Mouse (Mus musculus) R1 (cell line): ENCODE measurements around the gene Inmt.

Source experiments
- DNase-seq: peaks from one replicate; pipeline ENCODE4 v3.0.0-alpha.2; 2018; ENCODE audit warnings: low read depth, low spot score

Gene Inmt

DNA sequence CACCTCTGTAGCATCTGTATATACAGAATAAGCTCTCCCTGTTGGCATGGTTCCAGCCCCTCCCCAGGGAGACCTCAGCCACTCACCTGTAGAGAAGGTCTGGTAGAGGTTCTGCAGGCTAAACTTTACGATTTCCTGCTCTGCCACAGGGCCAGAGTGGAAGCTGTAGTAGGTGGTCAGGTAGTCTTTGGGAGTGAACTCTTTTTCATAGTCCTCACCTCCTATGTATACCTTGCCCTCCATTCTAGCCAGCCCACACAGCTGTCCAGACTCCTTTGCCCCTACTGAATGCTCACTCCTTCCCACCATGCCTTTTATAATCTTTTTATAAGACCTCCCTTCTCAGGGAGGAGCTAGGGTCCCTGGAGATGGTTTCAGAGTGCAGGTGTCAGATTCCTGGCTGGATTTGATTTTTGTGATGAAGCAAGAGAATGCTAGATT lies at the start of gene Inmt:
TSS of gene Inmt (minus strand) at position 303 of the 441 bp plus-strand sequence.
- DNase-seq, result no peak

DNA sequence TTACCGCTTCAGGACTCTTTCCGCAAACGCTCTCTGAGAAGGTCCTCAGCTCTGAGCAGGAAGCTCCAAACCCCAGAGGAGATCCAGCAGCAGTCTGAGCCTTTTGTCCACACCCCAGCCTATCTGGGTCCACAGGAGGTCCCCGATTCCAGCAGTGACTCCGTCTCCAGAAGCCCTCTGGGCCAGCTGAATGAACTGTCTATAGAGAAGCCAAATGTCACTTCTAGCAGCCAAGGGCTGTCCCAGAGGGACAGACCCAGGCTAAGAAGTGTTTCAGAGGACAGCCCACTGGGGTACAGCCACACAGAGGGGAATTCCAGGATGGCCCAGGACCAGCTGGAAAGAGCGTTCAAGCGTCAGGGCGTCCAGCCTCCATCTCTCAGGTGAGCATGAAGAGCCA lies 49.1 kb upstream of the Inmt start:
- DNase-seq, result no peak

DNA sequence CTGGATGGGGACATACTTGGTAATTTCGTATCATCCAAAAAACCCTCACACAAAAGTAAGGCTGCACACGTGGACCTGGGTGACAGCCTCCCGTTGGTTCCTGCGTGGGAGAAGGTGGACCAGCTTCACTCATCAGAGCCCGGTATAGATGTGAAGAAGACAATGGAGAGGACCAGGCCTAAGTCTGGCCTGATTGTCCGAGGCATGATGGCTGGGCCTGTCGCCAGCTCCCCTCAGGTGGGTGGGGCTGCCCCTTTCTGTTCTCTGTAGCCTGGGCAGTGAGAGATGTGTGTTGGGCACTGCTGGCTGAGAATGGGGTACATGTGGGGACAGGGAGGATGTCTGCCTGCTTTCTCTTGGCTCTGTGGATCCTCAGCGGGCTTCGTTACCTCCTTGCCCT lies 43.4 kb upstream of the Inmt start:
- no peak for DNase-seq

DNA sequence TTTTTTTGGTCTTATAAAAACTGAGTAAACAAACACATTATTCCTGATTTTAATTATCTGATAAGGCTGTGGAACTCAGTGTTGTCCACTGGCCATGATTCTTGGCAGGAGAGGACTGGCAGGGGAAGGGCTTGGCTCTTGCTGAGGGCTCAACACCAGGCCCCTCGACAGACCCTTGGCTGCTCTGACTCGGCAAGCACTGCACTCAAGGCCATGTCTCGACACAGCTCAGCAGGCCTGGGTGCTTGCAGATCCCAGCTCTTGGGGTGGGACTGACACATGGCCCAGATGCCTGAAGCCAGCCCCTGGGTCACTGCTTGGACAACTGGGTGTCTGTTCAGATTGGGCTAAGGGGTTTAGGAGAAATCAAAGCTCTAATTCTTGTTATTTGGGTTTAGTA lies 39.7 kb upstream of the Inmt start:
- no peak for DNase-seq

- DNase-seq, result no peak
Measured at GRCm38 (mm10) chr6:55210423-55211365, 35.9 kb upstream of the Inmt start.

DNA sequence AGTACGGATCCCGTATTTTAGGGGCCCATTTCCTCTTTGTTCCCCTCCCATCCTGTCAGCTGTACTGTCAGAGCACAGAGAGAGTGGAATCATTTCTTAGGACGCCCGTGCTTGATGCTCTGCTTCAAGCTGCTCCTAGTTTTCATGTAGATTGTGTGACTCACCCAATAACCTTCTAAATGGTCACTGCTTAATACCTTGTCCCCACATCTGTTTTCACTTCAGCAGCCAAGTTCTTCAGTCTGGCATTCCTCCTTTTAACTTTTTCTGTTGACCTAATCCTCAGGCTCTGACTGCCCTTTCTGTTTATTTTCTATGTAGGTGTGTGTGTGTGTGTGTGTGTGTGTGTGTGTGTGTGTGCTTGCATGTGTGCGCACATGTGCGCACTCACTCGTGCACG lies 32.9 kb upstream of the Inmt start:
- no peak for DNase-seq

GRCm38 (mm10) chr6:55203931-55204330 lies 29.1 kb upstream of the Inmt start:
- no peak for DNase-seq

GRCm38 (mm10) chr6:55202913-55203910 lies 28.4 kb upstream of the Inmt start, which contains the start of gene Mindy4:
TSS of gene Mindy4 (plus strand) at chr6:55203383.
- peak; percentile 88 for DNase-seq

DNA sequence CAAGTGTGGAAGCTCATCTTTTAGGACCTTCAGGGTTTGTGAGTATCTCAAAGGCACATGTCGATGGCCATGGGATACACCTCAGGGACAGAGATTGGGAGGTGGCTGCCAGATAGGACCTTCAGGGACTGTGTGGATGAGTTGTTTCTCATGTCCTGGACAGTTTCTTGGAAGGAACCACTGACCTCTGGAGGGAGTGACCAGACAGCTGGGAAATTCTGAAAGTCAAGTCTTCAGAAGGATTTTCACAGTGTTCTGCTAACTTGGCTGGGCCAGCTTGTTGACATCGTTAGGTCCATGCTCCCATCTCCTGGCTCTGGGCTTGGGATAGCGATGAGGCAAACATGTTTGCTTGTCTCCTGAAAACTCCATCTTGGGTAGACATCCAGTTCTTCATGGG lies 24.2 kb upstream of the Inmt start:
- DNase-seq, result no peak

DNA sequence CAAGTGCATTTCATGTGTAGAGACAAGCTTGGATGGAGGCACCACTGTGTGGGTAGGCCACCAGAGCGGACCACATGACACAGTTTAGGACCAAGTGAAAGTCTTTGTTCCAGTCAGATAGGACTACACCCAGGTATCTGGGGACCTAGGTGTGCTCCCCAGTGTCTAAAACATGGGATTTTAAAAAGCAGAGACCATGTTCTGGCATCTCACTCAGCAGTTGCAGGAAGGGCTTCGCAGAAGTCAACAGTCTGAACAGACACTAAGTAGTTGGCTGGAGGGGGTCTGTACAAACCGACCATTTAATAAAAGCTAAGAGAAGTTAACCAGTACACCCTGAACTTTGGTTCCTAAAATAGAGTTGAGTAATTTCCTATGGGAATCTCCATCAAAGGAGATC lies 18.3 kb upstream of the Inmt start:
- DNase-seq, result no peak

GRCm38 (mm10) chr6:55191537-55191936 lies 16.7 kb upstream of the Inmt start:
- no peak for DNase-seq

GRCm38 (mm10) chr6:55189406-55189805 lies 14.6 kb upstream of the Inmt start:
- DNase-seq, result no peak

- DNase-seq, result peak; percentile 10
Measured at GRCm38 (mm10) chr6:55187827-55188226, 13.0 kb upstream of the Inmt start.

DNA sequence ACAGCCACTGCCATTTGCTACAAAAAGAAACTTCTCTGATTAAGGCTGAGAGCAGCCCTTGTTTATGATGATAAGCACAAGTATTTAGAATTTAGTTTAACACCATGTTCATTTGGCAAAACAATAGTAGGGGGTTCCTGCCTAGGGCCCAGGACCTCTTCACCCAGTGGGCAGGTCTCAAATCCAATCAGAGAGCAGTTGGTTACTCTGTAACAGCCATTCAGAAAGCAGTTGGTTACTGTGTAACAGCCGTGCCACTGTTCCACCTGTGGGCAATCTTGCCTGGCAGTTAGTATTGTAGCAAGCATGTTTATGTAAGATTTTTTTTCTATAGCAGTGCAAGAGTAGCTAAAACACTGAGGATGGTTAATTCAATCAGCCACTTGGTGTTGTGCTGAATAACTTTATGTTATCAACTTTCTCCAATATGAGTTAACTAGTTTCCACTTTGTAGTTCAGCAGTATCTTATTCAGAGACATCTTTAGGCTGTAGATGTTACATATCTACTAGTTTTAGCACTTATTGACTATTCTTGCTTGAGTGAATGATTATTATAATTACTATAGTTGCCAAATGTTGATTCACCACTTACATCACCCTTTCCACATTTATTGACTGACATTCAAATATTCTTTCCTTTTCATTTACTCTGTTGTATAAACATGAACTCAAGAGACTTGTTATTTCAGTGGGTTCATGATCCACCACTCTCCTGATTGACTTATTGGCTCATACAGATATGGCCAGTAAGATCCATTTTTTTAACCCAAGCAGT lies 8.0 kb upstream of the Inmt start:
- DNase-seq, result no peak

DNA sequence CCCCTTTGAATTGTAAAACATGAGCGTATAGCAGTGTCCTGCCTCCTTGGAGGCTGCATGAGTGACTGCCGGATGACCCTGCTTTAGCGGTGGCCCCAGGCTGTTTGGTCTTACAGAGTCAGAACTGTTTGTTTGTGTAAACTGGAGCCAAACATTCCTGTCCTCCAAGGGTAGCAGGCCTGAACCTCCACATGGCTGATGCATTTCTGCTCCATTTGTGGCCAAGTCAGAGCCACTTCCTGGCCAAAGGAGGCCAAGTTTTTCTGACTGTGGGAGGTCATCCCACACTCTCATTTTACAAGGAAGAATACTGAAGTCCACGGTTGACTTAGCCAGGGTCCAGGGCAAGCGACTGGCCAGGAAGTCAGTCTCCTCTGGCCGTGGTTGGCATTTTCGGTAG lies 4.7 kb upstream of the Inmt start:
- DNase-seq, result no peak

DNA sequence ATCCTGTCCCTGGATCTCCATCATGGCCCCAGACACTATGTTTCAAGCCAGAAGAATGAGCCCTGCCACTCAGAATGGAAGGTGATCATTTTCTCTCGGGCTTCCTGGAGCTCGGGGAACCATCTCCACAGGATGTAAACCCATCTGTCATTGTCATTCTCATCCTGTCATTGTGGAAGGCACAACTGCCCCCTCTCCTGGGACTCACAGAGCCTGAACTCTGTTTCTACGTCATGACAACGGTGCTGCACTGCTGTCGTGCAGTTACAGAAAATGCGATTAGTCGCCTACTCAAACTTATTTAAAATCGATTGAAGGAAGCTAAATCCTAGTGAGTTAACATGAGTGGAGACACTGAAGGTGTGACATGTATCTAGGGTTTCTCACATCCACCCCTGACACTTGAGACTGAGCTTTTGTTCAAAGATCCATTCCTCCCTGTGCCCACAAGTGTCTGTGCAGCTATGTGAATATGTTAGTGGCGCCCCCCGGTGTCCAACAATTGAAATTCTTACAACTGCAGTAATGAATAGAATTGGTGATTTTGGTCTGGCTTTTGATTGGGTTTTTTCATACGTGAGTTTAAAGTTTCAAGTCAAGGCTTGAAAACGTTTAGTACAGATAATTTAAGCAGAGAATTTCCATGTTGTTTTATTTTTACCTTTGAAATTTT lies 2.4 kb upstream of the Inmt start:
- DNase-seq, result peak; percentile 61

- DNase-seq, result no peak
Measured at GRCm38 (mm10) chr6:55175892-55176291, 1.0 kb upstream of the Inmt start.

- DNase-seq, result no peak
Measured at GRCm38 (mm10) chr6:55175456-55175855, 613 bp upstream of the Inmt start.

DNA sequence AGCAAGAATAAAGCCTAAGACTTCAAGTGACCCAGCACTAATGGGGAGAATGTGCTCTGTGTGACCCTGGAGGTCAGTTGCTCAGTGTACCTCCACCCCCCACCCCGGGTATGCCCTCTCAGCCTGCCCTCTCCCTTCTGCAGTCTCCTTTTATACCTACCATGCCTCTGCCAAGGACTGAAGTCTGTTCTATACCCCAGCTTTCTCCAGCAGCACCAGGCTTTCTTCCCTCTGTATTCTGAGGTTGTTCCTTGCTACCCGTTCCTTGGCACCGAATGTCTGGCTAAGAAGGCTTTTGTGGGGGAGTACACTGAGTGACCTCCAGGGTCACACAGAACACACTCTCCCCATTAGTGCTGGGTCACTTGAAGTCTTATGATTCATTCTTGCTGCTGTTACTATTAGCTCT lies 898 bp downstream of the Inmt start:
- no peak for DNase-seq

DNA sequence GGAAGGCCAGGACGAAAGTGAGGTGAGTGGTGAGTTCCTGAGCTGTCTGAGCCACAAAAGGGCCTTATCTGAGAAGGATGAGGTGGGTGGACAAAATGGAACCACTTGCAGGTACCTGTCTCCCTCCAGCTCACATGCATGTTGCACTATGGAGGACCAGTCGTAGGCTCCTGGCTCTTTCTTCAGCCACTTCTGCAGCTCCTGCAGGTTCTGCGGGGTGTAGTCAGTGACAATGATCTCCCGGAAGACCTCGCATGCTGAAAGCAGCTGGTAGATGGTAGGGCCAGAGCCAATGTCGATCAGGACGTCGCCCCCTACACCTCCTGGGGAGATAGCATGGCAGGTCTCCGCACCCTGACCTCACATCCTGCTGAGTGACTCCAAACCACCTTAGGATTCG lies 1.7 kb downstream of the Inmt start:
- DNase-seq, result no peak

DNA sequence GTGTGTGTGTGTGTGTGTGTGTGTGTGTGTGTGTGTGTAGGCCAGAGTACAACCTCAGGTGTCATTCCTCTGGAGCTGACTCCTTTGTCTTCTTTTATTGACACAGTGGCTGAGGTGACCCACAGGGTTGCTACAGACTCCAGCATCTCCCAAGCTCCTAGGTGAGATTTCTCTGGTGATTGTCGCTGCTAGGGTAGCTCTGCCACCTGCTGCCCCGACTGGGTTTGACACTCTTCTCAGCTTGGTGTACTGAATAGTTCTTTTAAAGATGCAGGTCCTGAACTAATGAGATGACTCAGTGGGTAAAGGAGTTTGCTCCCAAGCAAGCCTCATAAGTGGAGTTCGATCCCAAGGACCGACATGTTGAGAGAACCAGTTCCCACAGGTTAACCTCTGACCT lies 3.2 kb downstream of the Inmt start:
- peak; percentile 39 for DNase-seq
